Mouse (Mus musculus): ENCODE data around the gene 1520401A03Rik. TPM values are rescaled to one million over a fixed set of nuclear protein-coding genes. Genes with fewer than 3 reads are reported as not detected.

1520401A03Rik gene
- total and polyA plus RNA-seq, 3 experiments: 0.08 TPM; not detected in 2

- no peak for DNase-seq (ENCODE audit: extremely low read depth)
- H3K4me2 ChIP-seq (ENCODE audit: insufficient read depth, low read depth, poor library complexity, severe bottlenecking): no peak overlapping the region
- peaks cover 74% of the 10 kb centered on the region for H3K27me3 ChIP-seq (replicated peaks)
- H3K9me3 ChIP-seq (replicated peaks; ENCODE audit: low read length): no peaks in the 10 kb centered on the region
- dilution Hi-C loops (cut with MboI; ENCODE audit: extremely low pct_ligation_motif_present, extremely low pct_unique_long_range_greater_than_20kb, low sequenced_read_pairs) (no loop called here), in situ Hi-C loops (cut with MboI; ENCODE audit: low pct_ligation_motif_present, low pct_unique_long_range_greater_than_20kb, low sequenced_read_pairs) (no loop called here)
- H3K36me3 ChIP-seq (replicated peaks in 1 of 2; ENCODE audit: control insufficient read depth in 1 of 2, insufficient read depth in 1 of 2, low read length in 1 of 2): no peaks in the 10 kb centered on the region
- H3K9ac ChIP-seq (ENCODE audit: insufficient read depth, low read depth): no peak overlapping the region
- no peaks in the 10 kb centered on the region for H3K79me2 ChIP-seq (replicated peaks; ENCODE audit: control insufficient read depth, extremely low read depth, insufficient read depth, poor library complexity, severe bottlenecking)
- no peak overlapping the region for H3K4me3 ChIP-seq (replicated peaks in 1 of 3; ENCODE audit: low read depth in 2 of 3, low read length in 2 of 3, poor library complexity in 1 of 3)
- peaks cover 12% of the 10 kb centered on the region in 2 experiments; a peak in 3 of 4 replicates for H3K4me1 ChIP-seq (ENCODE audit: control insufficient read depth in 1 of 2, insufficient read depth in 2 of 2)
- H3K27ac ChIP-seq (ENCODE audit: insufficient read depth, low read depth): no peak overlapping the region
- no peak for TF ChIP-seq TBP (conservative IDR thresholded peaks at IDR 0.05; ENCODE audit: low read depth, low read length)
These were observed 39.4 kb downstream of the 1520401A03Rik start for GRCm38 (mm10) chr17:23683226-23683625.

DNA sequence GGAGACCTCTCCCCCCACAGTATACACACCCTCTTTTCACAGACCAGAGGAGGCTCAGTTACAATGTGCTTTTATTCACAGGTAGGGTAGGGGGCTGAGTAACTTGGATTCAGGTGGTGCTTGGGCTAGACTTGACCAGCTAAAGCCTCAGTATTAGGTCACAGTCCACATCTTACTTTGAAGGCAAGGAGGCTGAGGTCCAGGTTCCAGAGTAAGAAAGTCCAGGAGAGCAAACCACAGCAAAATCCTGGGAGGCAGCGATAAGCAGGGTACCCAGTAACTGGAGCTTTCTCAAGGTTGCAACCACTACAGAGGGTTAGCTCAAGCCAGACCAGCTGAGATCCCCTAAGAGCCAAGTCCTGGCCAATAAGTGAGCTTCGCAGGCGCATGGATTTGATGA lies 40.1 kb downstream of the 1520401A03Rik start:
- H3K4me1 ChIP-seq (ENCODE audit: control insufficient read depth in 1 of 2, insufficient read depth in 2 of 2): peaks cover 12 to 17% of the 10 kb centered on the region in 2 experiments; a peak in 3 of 4 replicates
- no peak overlapping the region for H3K4me3 ChIP-seq (replicated peaks in 1 of 3; ENCODE audit: low read depth in 2 of 3, low read length in 2 of 3, poor library complexity in 1 of 3)
- TF ChIP-seq MXI1 (IDR thresholded peaks at IDR 0.05; ENCODE audit: low read depth, low read length): no peak
- no peak for TF ChIP-seq SMC3 (IDR thresholded peaks at IDR 0.05; ENCODE audit: low read depth, low read length)
- TF ChIP-seq EP300 (IDR thresholded peaks at IDR 0.05; ENCODE audit: low read length): no peak
- TF ChIP-seq ZMIZ1 (IDR thresholded peaks at IDR 0.05; ENCODE audit: low read depth, low read length): no peak
- no peak for TF ChIP-seq TBP (conservative IDR thresholded peaks at IDR 0.05; ENCODE audit: low read depth, low read length)
- TF ChIP-seq MAFK (IDR thresholded peaks at IDR 0.05; ENCODE audit: insufficient replicate concordance, low read length): no peak
- TF ChIP-seq JUND (conservative IDR thresholded peaks at IDR 0.05; ENCODE audit: low read depth, low read length): no peak
- TF ChIP-seq JUN (IDR thresholded peaks at IDR 0.05; ENCODE audit: insufficient read depth, low read depth, low read length): no peak
- no peak for TF ChIP-seq BHLHE40 (IDR thresholded peaks at IDR 0.05; ENCODE audit: low read depth, low read length)
- TF ChIP-seq RCOR1 (conservative IDR thresholded peaks at IDR 0.05; ENCODE audit: low read depth, low read length): no peak
- TF ChIP-seq ZNF384 (IDR thresholded peaks at IDR 0.05; ENCODE audit: low read depth, low read length): no peak
- TF ChIP-seq PAX5 (IDR thresholded peaks at IDR 0.05; ENCODE audit: low read length): no peak
- no peak for TF ChIP-seq E2F4 (IDR thresholded peaks at IDR 0.05; ENCODE audit: insufficient replicate concordance, low read depth, low read length)
- no peak for TF ChIP-seq NRF1 (IDR thresholded peaks at IDR 0.05; ENCODE audit: low read depth, low read length)
- no peak for TF ChIP-seq IRF4 (IDR thresholded peaks at IDR 0.05; ENCODE audit: low read depth, low read length)
- dilution Hi-C loops (cut with MboI; ENCODE audit: extremely low pct_ligation_motif_present, extremely low pct_unique_long_range_greater_than_20kb, low sequenced_read_pairs): no loop called here
- in situ Hi-C loops (cut with MboI; ENCODE audit: low pct_ligation_motif_present, low pct_unique_long_range_greater_than_20kb, low sequenced_read_pairs): no loop called here
- H3K27ac ChIP-seq (ENCODE audit: insufficient read depth, low read depth): no peak overlapping the region
- H3K36me3 ChIP-seq (replicated peaks in 1 of 2; ENCODE audit: control insufficient read depth in 1 of 2, insufficient read depth in 1 of 2, low read length in 1 of 2): no peaks in the 10 kb centered on the region
- no peaks in the 10 kb centered on the region for H3K79me2 ChIP-seq (replicated peaks; ENCODE audit: control insufficient read depth, extremely low read depth, insufficient read depth, poor library complexity, severe bottlenecking)
- DNase-seq (ENCODE audit: extremely low read depth): no peak
- H3K9me3 ChIP-seq (replicated peaks; ENCODE audit: low read length): no peaks in the 10 kb centered on the region
- H3K9ac ChIP-seq (ENCODE audit: insufficient read depth, low read depth): no peak overlapping the region
- H3K27me3 ChIP-seq (replicated peaks): peaks cover 80% of the 10 kb centered on the region
- no peak overlapping the region for H3K4me2 ChIP-seq (ENCODE audit: insufficient read depth, low read depth, poor library complexity, severe bottlenecking)

Data from CH12.LX (cell line).